Comparison of ENCODE assay signal across 9 mouse cellular contexts in the genomic region with DNA sequence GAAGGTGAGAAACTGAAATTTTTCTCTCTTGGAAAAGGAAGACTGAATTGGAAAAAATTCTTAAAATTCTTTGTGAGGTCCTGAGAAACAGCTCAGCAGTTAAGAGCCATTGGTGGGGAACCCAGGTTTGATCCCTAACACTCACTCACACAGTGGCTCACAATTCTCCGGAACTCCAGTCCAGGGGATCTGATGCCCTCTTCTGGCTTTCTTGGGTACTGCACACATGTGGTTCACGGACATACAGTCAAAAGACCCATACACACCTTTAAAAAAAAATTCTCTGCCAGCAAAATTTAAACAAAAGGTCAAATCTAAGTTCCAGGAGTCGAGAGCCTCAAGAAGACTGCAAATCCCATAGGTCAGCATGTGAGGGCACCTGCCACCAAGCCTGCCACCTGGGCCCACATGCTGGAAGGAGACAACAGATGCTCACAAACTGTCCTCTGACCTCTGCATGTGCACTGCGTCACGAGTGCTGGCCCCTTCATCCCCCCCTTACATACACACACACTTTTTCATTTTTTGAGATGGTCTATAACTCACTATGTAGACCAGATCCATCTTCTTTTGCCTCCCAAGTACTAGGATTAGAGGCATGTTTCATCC. TPM values are rescaled to one million over a fixed set of nuclear protein-coding genes. Genes with fewer than 3 reads are reported as not detected.
DNase-seq lines count a peak whose midpoint lies in the region; ATAC-seq and TF ChIP-seq lines count a peak whose summit lies in the region.
"Had no signal": no experiment of that assay in that cellular context is flagged by ENCODE, and none has a peak within 500 bp of the region (broad histone marks: within the 10 kb centered on the region; RNA-seq: fewer than 3 reads in every experiment).

No protein-coding gene starts in this region.

- peaks cover 8% of the 10 kb centered on the region for H3K4me1 ChIP-seq in heart, embryonic 12.5 days (replicated peaks)
- no peaks in the 10 kb centered on the region for H3K4me1 ChIP-seq in thymus, adult 2 months (replicated peaks; ENCODE audit: control insufficient read depth, insufficient read depth, low read length)
- H3K4me1 ChIP-seq in brown adipose tissue, adult 24 weeks (ENCODE audit: control insufficient read depth, insufficient read depth, insufficient read length, low read length): no peaks in the 10 kb centered on the region
- H3K4me1 ChIP-seq in neural tube, embryonic 11.5 days (ENCODE audit: control insufficient read depth, insufficient read depth, low read length): no peaks in the 10 kb centered on the region

- no peak for TF ChIP-seq CTCF in thymus, adult 2 months (IDR thresholded peaks at IDR 0.05; ENCODE audit: borderline replicate concordance, control insufficient read depth, extremely low read depth, insufficient read depth, low read length, poor library complexity)

- DNase-seq in heart, postnatal 14 days: peak; percentile 54 to 77
- DNase-seq in thymus, adult 2 months: peak; percentile 60
- no peak for DNase-seq in thymus, adult 18-20 months
- DNase-seq in kidney, postnatal 4 days: peak; percentile 80 to 82
- DNase-seq in neural tube, embryonic 11.5 days (ENCODE audit: low spot score): peak; percentile 43

- 72% methylated on average over 5 of the region's 5 CpGs for WGBS in heart, embryonic 12.5 days
- 74% methylated on average over 5 of the region's 5 CpGs for WGBS in thymus, adult 2 months
- 72% methylated on average over 5 of the region's 5 CpGs for WGBS in neural tube, embryonic 11.5 days

- H3K4me3 ChIP-seq in heart, embryonic 12.5 days: no peak overlapping the region
- no peak overlapping the region for H3K4me3 ChIP-seq in thymus, adult 2 months (ENCODE audit: control insufficient read depth, insufficient read depth, low read length)
- no peak overlapping the region for H3K4me3 ChIP-seq in brown adipose tissue, adult 24 weeks (ENCODE audit: insufficient read depth, low read depth, low read length)
- H3K4me3 ChIP-seq in neural tube, embryonic 11.5 days (ENCODE audit: low read depth, low read length): no peak overlapping the region
- H3K4me3 ChIP-seq: lung, embryonic 15.5 days had no signal

- no peak overlapping the region for H3K27ac ChIP-seq in heart, embryonic 12.5 days (ENCODE audit: poor library complexity, severe bottlenecking)
- no peak overlapping the region for H3K27ac ChIP-seq in thymus, adult 2 months (ENCODE audit: control insufficient read depth, insufficient read depth, low read length)
- peak overlapping the region; percentile 55 for H3K27ac ChIP-seq in brown adipose tissue, adult 24 weeks (replicated peaks; ENCODE audit: low read depth, low read length)
- H3K27ac ChIP-seq in neural tube, embryonic 11.5 days (ENCODE audit: low read depth, low read length): no peak overlapping the region
- H3K27ac ChIP-seq: lung, embryonic 15.5 days had no signal

- no peak overlapping the region for H3K9ac ChIP-seq in heart, embryonic 12.5 days
- no peak overlapping the region for H3K9ac ChIP-seq in neural tube, embryonic 11.5 days (ENCODE audit: low read length)
- H3K9ac ChIP-seq: lung, embryonic 15.5 days had no signal

- peaks cover 49% of the 10 kb centered on the region for H3K36me3 ChIP-seq in heart, embryonic 12.5 days
- H3K36me3 ChIP-seq in thymus, adult 2 months (ENCODE audit: control insufficient read depth, insufficient read depth, low read length): peaks cover 19% of the 10 kb centered on the region; the same call in 1 of the 2 replicates
- H3K36me3 ChIP-seq in neural tube, embryonic 11.5 days (ENCODE audit: control insufficient read depth, insufficient read depth, low read length): peaks cover 4% of the 10 kb centered on the region

- TF ChIP-seq POLR2A in thymus, adult 2 months (IDR thresholded peaks at IDR 0.05; ENCODE audit: control insufficient read depth, extremely low read depth, insufficient read depth, low read length, poor library complexity): no peak

- no peak for ATAC-seq in heart, embryonic 12.5 days (ENCODE audit: insufficient number of reproducible peaks, low FRiP score)
- no peak for ATAC-seq in neural tube, embryonic 11.5 days (ENCODE audit: insufficient read depth, low FRiP score, low TSS enrichment)
- ATAC-seq in erythroid progenitor cell, adult 5-6 weeks (replicated peaks; ENCODE audit: low FRiP score, poor library complexity, severe bottlenecking): no peak

- no peak overlapping the region for H3K4me2 ChIP-seq in heart, embryonic 12.5 days
- H3K4me2 ChIP-seq in neural tube, embryonic 11.5 days (ENCODE audit: low read depth): no peak overlapping the region
- H3K4me2 ChIP-seq: lung, embryonic 15.5 days had no signal

- no peaks in the 10 kb centered on the region for H3K27me3 ChIP-seq in heart, embryonic 12.5 days (replicated peaks)
- H3K27me3 ChIP-seq in thymus, adult 2 months (ENCODE audit: control insufficient read depth, insufficient read depth, low read length): no peaks in the 10 kb centered on the region
- H3K27me3 ChIP-seq in neural tube, embryonic 11.5 days (ENCODE audit: control insufficient read depth, insufficient read depth, low read length): no peaks in the 10 kb centered on the region
- H3K27me3 ChIP-seq: lung, embryonic 15.5 days had no signal

- intact Hi-C loops in heart, postnatal 14 days (cut with DNase I): loop anchor here (5.0 kb wide), 1 partner anchor 42 kb away; no protein-coding TSS in a partner anchor

- H3K9me3 ChIP-seq in heart, embryonic 12.5 days (replicated peaks): no peaks in the 10 kb centered on the region
- H3K9me3 ChIP-seq in neural tube, embryonic 11.5 days (ENCODE audit: control insufficient read depth, low read length): no peaks in the 10 kb centered on the region
- H3K9me3 ChIP-seq: lung, embryonic 15.5 days had no signal

RNA-seq across cellular contexts. Expression of gene Batf3, which starts 12.6 kb away (rescaled TPM):
- not detected for total RNA-seq in heart, postnatal 14 days (2021)
- polyA plus RNA-seq in heart, embryonic 12.5 days (2016; fragmentation: Nextera tagmentation; extraction: Ambion mirVana): 2.4 and 4.8 TPM in 2 replicates
- 12.6 and 18.4 TPM in 2 replicates for polyA plus RNA-seq in thymus, adult 2 months (2012; rRNA removed)
- polyA plus RNA-seq in brown adipose tissue, adult 24 weeks (2012; ENCODE audit: insufficient read depth, insufficient read length, missing spikeins): 1.3 and 1.4 TPM in 2 replicates
- polyA plus RNA-seq in neural tube, embryonic 11.5 days (2014; fragmentation: Nextera tagmentation; extraction: Ambion mirVana): 4.7 and 4.8 TPM in 2 replicates
- 1.4 TPM in 1 of 2 replicates, not detected in the other for total RNA-seq in erythroid progenitor cell, adult 5-6 weeks (2015; ENCODE audit: low replicate concordance)
- not detected in 2 replicates for total RNA-seq in erythroid progenitor cell, adult 5-6 weeks (2017; ENCODE audit: low replicate concordance)

RNA-seq across cellular contexts. Expression of gene Nsl1, which starts 22.2 kb away (rescaled TPM):
- total RNA-seq in heart, postnatal 14 days (2021): 1 to 10 TPM in 1 of 2 experiments, under 1 TPM in 1; 0.65 to 1.4 TPM
- 15.2 and 16.7 TPM in 2 replicates for polyA plus RNA-seq in heart, embryonic 12.5 days (2016; fragmentation: Nextera tagmentation; extraction: Ambion mirVana)
- polyA plus RNA-seq in thymus, adult 2 months (2012; rRNA removed): 8.1 and 17.6 TPM in 2 replicates
- polyA plus RNA-seq in brown adipose tissue, adult 24 weeks (2012; ENCODE audit: insufficient read depth, insufficient read length, missing spikeins): 0.28 and 0.79 TPM in 2 replicates
- polyA plus RNA-seq in neural tube, embryonic 11.5 days (2014; fragmentation: Nextera tagmentation; extraction: Ambion mirVana): 19.7 and 22.9 TPM in 2 replicates
- total RNA-seq in erythroid progenitor cell, adult 5-6 weeks (2015; ENCODE audit: low replicate concordance): 13.3 and 33.1 TPM in 2 replicates
- 24.9 and 26.4 TPM in 2 replicates for total RNA-seq in erythroid progenitor cell, adult 5-6 weeks (2017; ENCODE audit: low replicate concordance)

RNA-seq across cellular contexts. Expression of gene Tatdn3, which starts 22.3 kb away (rescaled TPM):
- 10 to 100 TPM; 14.4 to 20.7 TPM for total RNA-seq in heart, postnatal 14 days (2021)
- 19.1 and 22.6 TPM in 2 replicates for polyA plus RNA-seq in heart, embryonic 12.5 days (2016; fragmentation: Nextera tagmentation; extraction: Ambion mirVana)
- polyA plus RNA-seq in thymus, adult 2 months (2012; rRNA removed): 4.6 and 5.2 TPM in 2 replicates
- polyA plus RNA-seq in brown adipose tissue, adult 24 weeks (2012; ENCODE audit: insufficient read depth, insufficient read length, missing spikeins): 18.4 and 34.6 TPM in 2 replicates
- polyA plus RNA-seq in neural tube, embryonic 11.5 days (2014; fragmentation: Nextera tagmentation; extraction: Ambion mirVana): 9.4 and 13.3 TPM in 2 replicates
- total RNA-seq in erythroid progenitor cell, adult 5-6 weeks (2015; ENCODE audit: low replicate concordance): 6.3 and 24.1 TPM in 2 replicates
- total RNA-seq in erythroid progenitor cell, adult 5-6 weeks (2017; ENCODE audit: low replicate concordance): 3.9 and 22.1 TPM in 2 replicates

RNA-seq across cellular contexts. Expression of gene Spata45, which starts 48.6 kb away (rescaled TPM):
- total RNA-seq in heart, postnatal 14 days (2021): not detected
- not detected in 2 replicates for polyA plus RNA-seq in heart, embryonic 12.5 days (2016; fragmentation: Nextera tagmentation; extraction: Ambion mirVana)
- not detected in 2 replicates for polyA plus RNA-seq in thymus, adult 2 months (2012; rRNA removed)
- polyA plus RNA-seq in brown adipose tissue, adult 24 weeks (2012; ENCODE audit: insufficient read depth, insufficient read length, missing spikeins): not detected in 2 replicates
- polyA plus RNA-seq in neural tube, embryonic 11.5 days (2014; fragmentation: Nextera tagmentation; extraction: Ambion mirVana): not detected in 2 replicates
- total RNA-seq in erythroid progenitor cell, adult 5-6 weeks (2015; ENCODE audit: low replicate concordance): not detected in 2 replicates
- not detected in 2 replicates for total RNA-seq in erythroid progenitor cell, adult 5-6 weeks (2017; ENCODE audit: low replicate concordance)
- polyA plus RNA-seq: lung, embryonic 15.5 days had no signal

RNA-seq across cellular contexts. Expression of gene Flvcr1, which starts 59.1 kb away (rescaled TPM):
- total RNA-seq in heart, postnatal 14 days (2021): 1 to 10 TPM; 6.4 to 7.0 TPM
- polyA plus RNA-seq in heart, embryonic 12.5 days (2016; fragmentation: Nextera tagmentation; extraction: Ambion mirVana): 4.4 and 5.4 TPM in 2 replicates
- polyA plus RNA-seq in thymus, adult 2 months (2012; rRNA removed): 56.7 and 58.9 TPM in 2 replicates
- 4.1 and 4.6 TPM in 2 replicates for polyA plus RNA-seq in brown adipose tissue, adult 24 weeks (2012; ENCODE audit: insufficient read depth, insufficient read length, missing spikeins)
- polyA plus RNA-seq in neural tube, embryonic 11.5 days (2014; fragmentation: Nextera tagmentation; extraction: Ambion mirVana): 10.7 and 11.2 TPM in 2 replicates
- total RNA-seq in erythroid progenitor cell, adult 5-6 weeks (2015; ENCODE audit: low replicate concordance): 5.8 and 7.1 TPM in 2 replicates
- total RNA-seq in erythroid progenitor cell, adult 5-6 weeks (2017; ENCODE audit: low replicate concordance): 3.6 and 6.7 TPM in 2 replicates

Comparison
In these comparisons a context has a peak if more than half of its experiments do, and no peak if none do; other contexts are left out.
1. DNase-seq: peak in heart, postnatal 14 days (2 of 2), thymus, adult 2 months (single experiment), kidney, postnatal 4 days (2 of 2) and neural tube, embryonic 11.5 days (single experiment); none in thymus, adult 18-20 months (0 of 2).